Mouse (Mus musculus) 416B (cell line): ENCODE measurements around the gene Sox5.
A peak's percentile ranks its signal among the peaks of the same experiment; 100 is the strongest.

Experiments used
- DNase-seq: peaks from one replicate; pipeline ENCODE4 v3.0.0; 2011; ENCODE audit warnings: low read depth

Sox5 gene

GRCm38 (mm10) chr6:144329311-144329930 lies 452.4 kb downstream of the Sox5 start:
- peak; percentile 40 for DNase-seq

DNA sequence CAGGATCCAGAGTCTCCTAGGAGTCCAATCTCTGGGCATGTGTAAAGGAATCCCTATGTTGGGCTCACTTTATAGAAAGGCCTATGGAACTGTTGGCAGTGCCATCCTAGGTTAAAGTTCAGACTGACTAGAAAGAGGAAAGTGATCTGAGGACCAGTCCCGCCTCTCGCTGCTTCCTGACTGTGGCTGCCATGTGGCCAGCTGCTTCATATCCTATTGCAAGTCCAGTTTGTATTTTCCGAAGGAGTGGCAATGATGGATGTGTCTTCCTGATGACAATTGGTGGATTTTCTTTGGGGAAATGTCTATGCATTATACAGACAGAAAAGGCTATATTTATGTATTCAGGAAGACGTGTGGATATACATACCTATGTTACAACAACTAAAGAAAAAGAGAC lies 453.0 kb downstream of the Sox5 start:
- no peak for DNase-seq

DNA sequence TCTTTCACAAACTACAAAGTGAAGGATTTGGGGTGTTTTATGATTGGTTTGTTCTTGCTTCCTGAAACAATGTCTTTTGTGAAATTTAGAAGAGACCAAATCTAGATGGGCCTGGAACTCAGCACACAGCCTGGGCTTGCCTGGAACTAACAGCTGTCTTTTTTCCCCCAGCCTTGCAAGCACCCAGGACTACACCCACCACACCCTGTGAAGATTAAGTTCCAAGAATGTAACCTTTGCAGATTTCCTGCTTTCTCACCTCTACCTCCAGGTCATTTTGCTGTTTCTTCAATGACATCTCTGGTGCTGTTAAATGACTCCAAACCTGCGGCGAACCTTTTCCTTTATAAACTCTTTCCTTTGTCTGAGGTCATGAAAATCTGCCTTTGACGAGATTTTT lies 455.0 kb downstream of the Sox5 start:
- no peak for DNase-seq

GRCm38 (mm10) chr6:144323372-144323771 lies 458.4 kb downstream of the Sox5 start:
- DNase-seq = no peak

GRCm38 (mm10) chr6:144322297-144323047 lies 459.3 kb downstream of the Sox5 start:
- DNase-seq = no peak

DNA sequence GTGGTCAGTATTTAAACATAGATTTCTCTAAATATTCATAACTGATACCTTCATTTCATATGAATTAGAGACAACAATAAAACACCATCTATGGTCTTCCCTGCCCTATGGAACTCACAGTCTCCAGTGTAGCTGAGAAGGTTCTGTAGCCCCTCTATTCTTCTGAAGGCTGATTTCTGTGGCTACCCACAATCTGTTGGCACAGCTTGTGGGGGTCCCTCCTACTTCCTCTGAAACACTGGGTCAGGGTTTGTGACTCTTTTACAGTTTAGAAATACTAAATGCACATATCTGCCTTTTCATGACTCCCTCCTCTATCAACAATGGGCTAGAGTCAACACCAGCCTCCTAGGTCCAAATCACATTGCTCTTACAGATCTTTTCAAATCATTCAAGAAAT lies 461.4 kb downstream of the Sox5 start:
- no peak for DNase-seq

GRCm38 (mm10) chr6:144319717-144320116 lies 462.1 kb downstream of the Sox5 start:
- no peak for DNase-seq

GRCm38 (mm10) chr6:144312781-144313754 lies 468.7 kb downstream of the Sox5 start:
- DNase-seq = no peak

- DNase-seq = no peak
Observed at GRCm38 (mm10) chr6:144312282-144312780, 469.4 kb downstream of the Sox5 start.

DNA sequence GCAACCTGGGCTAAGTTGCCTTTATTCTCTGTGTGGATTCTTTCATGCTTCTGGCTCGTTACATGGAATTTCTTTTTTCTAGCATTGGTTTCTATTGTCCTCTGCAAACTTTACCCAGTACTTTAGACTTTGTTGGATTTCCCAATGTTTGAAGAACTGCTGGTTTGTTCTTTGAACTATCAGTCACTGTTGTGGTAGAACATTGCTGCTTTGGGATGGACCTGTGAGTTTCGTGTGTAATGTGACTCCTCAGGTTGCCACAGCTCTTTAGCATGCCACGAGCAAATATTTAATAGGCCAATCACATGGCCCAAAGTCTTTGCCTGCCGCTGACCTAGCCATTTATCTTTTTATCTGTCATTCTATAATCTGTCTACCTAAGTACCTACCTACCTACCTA lies 470.0 kb downstream of the Sox5 start:
- DNase-seq = no peak

DNA sequence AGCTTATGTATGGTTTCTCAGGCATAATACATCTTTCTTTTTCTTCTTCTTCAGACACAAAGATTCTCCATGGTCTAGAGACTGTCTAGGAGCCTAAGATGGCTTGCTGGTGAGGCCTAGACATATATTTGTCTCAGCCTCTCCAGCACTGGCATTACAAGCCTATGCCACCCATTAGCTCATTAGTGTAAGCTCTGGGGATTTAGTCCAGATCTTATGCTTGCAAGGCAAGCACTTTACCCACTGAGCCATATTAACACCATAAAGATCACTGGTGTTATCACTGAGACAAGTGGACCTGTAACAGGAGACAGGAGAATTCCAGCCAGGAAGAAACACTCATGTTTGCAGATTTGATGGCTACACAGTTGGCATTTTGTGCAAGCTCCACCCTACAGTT lies 472.6 kb downstream of the Sox5 start:
- DNase-seq = no peak

- DNase-seq = no peak
Observed at GRCm38 (mm10) chr6:144307551-144308149, 474.1 kb downstream of the Sox5 start.

- no peak for DNase-seq
Observed at GRCm38 (mm10) chr6:144302823-144303222, 479.0 kb downstream of the Sox5 start.

- DNase-seq = no peak
Observed at GRCm38 (mm10) chr6:144301082-144301481, 480.7 kb downstream of the Sox5 start.

DNA sequence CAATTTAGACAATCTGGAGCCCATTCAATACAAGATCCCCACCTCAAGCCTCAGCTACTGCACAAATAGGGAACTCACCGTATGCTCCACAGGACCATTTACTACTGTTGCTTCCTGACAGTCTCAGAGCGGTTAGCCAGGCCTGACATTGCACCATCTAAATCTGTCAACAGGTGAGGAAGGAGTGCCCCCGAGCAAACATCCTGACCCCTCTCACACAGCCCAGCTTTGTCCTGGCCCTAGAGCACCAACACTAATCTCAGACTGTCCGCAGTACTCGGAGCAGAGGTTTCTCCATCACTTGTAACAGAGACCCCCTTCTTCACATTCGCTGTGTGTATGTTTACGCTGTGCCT lies 482.3 kb downstream of the Sox5 start:
- DNase-seq = no peak

DNA sequence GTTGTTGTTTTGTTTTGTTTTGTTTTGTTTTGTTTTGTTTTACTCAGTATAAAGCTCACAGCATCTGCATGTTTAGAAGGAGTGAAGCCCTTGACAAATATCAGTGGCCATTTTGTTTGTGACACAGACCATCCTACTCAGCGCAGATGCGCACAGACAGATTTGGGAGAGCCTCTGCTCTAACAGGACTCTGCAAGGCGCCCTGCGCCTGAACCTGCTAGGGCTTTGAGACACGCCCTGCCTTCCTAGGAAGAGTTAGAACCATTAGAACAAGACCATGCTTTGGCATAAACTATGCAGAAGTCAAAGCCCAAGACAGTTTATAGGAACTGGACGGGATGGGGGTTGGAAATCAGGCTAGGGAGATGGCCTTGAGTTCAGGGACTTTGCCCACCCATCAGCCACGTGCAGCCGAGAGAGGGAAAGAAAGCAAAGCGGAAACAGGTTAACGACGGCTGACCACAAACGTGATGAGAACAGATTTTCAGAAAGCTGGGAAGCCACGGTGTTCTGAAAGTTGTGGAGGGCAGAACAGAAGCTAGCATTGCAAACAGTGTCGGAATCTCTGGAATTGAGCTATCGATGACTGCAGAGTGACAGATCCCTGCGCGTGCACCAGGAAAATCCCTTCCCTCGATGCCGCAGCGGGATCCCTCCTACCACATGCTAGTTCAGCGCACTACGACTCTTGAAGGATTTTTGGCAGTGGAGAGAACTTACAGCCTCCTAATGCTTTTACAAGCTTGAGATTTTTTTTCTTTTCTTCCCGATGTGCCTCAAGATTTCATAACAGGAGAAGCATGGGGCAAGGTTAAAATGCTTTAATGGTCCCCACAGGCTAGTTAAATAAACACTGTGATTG lies 482.9 kb downstream of the Sox5 start:
- no peak for DNase-seq

DNA sequence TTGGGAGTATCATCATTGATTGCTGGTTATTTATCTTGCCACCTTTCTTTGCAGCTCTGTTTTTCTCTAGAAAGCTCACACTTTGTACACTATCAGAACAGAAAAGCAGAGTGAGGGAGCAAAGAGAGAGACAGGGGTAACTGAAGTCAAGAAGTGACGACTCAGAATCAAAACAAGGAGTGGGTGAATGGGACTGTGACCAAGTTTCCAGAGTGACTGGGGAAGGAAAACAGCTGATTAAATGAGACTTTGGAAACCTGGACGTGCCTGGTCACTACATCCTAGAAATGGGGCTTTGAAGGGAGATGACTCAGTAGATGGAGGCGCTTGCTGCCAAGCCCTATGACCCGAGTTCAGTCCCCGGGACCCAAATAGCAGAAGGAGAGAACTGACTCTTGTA lies 483.9 kb downstream of the Sox5 start:
- DNase-seq = no peak

DNA sequence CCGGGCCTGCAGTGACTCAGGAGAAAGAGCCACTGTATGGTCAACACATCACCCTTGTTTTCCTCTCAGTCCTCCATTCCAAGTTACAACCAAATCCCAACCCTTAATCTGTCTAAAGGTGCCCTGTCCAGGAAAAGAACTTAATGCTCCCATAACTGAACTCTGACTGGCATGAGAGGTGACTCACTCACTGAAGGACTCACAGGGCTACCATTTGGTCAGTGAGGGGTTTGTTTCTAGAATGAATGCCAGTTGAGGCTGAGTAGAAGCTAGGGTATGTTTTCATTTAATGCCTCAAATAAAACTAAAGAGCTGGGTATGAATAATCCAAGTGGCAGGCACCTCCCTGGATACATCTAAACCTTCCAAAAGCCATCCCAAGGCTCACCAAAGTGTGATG lies 484.6 kb downstream of the Sox5 start:
- no peak for DNase-seq

DNA sequence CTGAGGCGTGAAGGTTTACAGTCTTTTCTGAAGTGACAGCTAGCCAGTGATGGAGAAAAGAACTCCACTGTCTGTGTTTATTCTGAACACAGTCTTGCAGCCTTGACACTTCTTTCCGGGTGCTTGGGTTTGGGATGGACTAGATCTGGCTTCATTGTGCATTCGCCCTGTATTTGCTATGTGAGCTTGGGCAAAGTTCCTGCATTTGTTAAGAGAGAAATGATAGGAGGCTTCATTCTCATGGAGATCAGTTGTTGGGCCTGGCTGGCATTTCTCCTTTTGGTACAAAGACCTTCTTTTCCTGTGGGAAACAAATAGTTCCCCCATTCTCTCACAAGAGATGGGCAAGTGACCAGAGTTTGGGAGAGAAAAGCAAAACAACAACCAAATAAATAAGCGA lies 490.3 kb downstream of the Sox5 start:
- no peak for DNase-seq

DNA sequence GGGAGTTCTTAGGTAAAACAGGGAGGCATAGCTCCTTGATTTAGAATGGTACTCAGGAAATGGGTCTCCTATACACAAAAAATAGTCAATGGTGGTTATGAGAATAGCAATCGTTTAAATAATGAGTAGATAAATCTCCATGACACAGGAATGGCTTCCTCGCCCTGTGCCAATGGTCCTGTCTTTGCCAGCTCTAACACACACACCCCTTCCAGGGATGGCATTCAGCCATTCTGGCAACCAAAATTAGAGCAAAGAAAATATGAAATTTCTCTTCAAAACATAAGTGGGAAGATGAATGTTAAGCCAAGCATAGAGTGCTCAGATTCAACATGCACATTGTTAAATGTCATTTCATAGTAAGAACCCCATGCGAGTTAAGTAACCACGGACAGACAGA lies 495.7 kb downstream of the Sox5 start:
- no peak for DNase-seq

DNA sequence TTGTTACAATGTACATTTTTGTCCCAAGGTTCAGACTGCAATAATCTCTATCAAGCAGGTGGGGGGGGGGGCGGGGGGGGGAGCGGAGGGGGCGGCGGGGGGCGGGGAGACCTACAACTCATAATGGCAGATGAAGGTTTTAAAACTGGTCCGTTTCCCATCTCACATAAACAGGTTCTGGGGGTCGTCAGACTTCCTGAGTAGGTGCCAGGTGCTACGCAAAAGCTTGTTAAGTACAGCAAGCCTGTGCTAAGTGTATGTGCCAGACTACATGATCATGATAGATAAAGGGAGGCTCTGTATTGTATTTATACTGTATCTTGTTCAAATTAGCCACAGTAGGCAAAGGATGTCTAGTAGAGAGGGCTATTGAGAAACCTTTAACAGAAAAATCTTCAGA lies 498.6 kb downstream of the Sox5 start:
- DNase-seq = no peak
